Mouse (Mus musculus): ENCODE results near the gene Asz1.

DNA sequence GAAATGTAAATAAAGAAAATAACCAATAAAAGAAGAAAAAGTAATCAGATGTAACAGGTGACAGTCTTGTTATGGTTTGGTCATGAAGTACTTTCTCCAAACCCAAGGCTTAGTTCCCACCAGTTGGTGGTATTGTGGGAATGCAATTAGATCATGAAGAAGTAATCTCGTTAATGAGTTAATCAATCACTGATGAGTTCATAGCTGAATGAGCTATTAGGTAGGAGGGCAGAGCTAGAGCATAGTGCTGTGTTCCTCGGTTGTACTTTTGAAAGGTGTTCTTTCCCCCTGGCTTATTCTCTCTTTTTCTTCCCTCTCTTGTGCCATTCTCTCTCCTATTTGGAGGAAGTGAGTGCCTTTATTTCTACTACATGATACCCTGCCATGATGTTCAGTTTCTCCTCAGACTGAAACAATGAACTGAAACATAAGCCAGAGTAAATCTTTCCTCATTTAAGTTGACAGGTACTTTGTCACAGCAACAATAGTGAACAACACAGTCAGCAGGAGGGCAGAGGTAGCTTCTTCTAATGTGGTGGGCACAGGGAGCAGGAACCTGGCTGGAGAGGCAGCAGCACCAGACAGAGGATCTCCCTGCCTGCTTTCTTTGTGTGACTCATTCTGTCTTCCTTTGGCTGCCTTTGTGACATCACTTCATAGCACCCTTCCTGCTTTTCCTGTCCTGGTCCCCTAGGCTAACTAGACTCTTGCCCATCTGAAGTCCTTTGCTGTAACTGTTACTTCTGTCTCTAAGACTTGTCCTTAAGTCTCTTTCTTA, 18.5 kb upstream of the Asz1 start:
- TF ChIP-seq CTCF (IDR thresholded peaks at IDR 0.05; ENCODE audit: extremely low read depth, insufficient read length, insufficient replicate concordance, low read depth, low read length), result no peak
- no peak for TF ChIP-seq POLR2A (IDR thresholded peaks at IDR 0.05; ENCODE audit: low read depth, low read length)

Data from small intestine, adult 2 months (tissue).